Mouse (Mus musculus) spleen, adult 10 weeks (tissue): Measurements from ENCODE around the gene Galnt15. TPM values are rescaled to one million over a fixed set of nuclear protein-coding genes. Genes with fewer than 3 reads are reported as not detected.

ENCODE experiments used
- polyA plus RNA-seq: library from polyadenylated mRNA; stranded (reverse); fragments of 350-450 nt; fragmentation: Illumina TruSeq; extraction: RNeasy Lipid Tissue Mini Kit (QIAGEN cat#74804); gene quantifications from one replicate; pipeline ENCODE4 v1.2.3, GENCODE M21; 2015; ENCODE audit warnings: low replicate concordance; ENCODE audit not compliant: insufficient read depth

Galnt15 gene
- 2.0 TPM for polyA plus RNA-seq

DNA sequence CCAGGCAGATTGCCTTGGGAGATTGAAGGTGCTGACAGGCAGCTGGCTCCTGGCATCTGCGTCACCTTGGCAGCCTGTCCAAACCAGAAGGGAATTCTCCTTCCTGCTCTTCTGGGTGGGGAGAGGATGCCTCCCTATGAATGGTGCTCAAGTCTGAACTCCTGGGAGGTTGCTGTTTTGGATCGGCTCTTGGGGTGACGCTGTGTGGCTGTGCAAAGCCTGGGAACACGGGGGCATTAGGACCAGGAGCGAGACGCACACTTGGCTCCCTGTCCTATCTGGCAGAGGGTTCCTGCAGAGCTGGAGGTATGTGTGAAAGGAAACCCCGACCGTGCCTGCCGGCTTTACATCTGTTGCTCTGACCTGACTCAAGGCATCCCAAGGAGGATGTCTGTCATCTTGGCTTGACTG is at the start of gene Galnt15:
Gene Galnt15, plus strand, starts transcription at position 309 of the 411 bp plus-strand sequence.

DNA sequence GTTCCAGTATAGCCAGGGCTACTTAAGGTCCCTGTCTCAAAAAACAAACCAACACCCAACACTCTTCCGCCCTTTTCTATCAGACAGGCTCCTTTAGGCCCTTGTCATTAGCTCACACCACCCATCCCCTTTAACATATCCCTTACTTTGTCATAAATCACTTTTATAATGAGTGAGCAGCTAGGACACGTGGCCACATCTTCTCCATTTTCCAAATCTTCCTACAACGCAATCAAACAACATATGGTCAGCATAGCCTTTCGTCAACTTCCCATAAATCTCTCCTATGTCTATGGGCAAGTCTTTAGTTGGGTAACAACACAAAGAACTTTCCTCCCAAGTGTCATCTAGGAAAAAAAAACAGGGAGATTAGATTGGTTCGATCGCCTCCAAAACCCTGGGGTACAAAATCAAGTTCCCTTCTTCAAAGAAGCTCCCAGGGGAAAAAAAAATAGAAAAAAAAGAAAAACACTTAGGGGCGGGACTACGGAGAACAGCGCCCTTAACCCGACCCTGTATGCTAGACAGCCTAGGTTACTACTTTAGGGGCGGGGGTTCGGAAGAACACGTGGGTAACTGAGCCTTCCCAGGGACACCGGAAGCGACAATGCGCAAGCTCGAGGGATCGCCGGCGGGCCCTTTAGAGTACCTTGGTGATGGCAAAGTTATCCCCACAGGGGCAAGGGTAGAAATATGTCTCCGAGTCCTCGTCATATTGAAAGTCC is 56.1 kb downstream of the Galnt15 start, which contains the start of gene Oxnad1:
Gene Oxnad1, plus strand, starts transcription at position 614 of the 725 bp plus-strand sequence.

GRCm38 (mm10) chr14:32085486-32086201 is 56.9 kb downstream of the Galnt15 start, which contains the start of gene Dph3:
Gene Dph3, minus strand, starts transcription at chr14:32085729.

Other genes with a start within 250 kb of the Galnt15 start
- 25.8 TPM for gene Ankrd28, start 198.3 kb upstream of the Galnt15 start, polyA plus RNA-seq
- 18.2 TPM for gene Oxnad1, start 56.4 kb downstream of the Galnt15 start, polyA plus RNA-seq
- 43.6 TPM for gene Dph3, start 56.7 kb downstream of the Galnt15 start, polyA plus RNA-seq
- gene Msmb, start 113.0 kb downstream of the Galnt15 start, polyA plus RNA-seq = not detected
- gene Ncoa4, start 130.9 kb downstream of the Galnt15 start, polyA plus RNA-seq = 225 TPM
- gene Timm23, start 172.9 kb downstream of the Galnt15 start, polyA plus RNA-seq = 122 TPM
- gene Parg, start 173.0 kb downstream of the Galnt15 start, polyA plus RNA-seq = 42.5 TPM